Mouse (Mus musculus) lung, postnatal 0 days (tissue): ENCODE results near the gene Med24. TPM values are rescaled to one million over a fixed set of nuclear protein-coding genes. Genes with fewer than 3 reads are reported as not detected.

Experiments used
- ATAC-seq: fragments of 200-750 bp; cut with Nextera tagmentation; 2 replicates; pipeline ENCODE4 v1.8.0; 2017; ENCODE audit warnings: moderate library complexity
- DNase-seq: peaks from one replicate; pipeline ENCODE4 v3.0.0-alpha.2; 2016; ENCODE audit warnings: low spot score
- H3K27ac ChIP-seq: fragments of 300-500 bp; sonication (generic); 2 replicates; pipeline ENCODE4 v1.5.1; 2014; ENCODE audit warnings: antibody characterized with exemption, mild to moderate bottlenecking, low read length, mixed read lengths
- H3K27me3 ChIP-seq: fragments of 300-500 bp; sonication (generic); replicated peaks from 2 replicates; pipeline ENCODE4 v1.6.1; 2014; ENCODE audit warnings: low read length, mixed read lengths; ENCODE audit not compliant: insufficient read depth
- H3K36me3 ChIP-seq: fragments of 300-500 bp; sonication (generic); 2 replicates; pipeline ENCODE4 v1.6.1; 2014; ENCODE audit warnings: low read length, mixed read lengths; ENCODE audit not compliant: insufficient read depth
- H3K4me1 ChIP-seq: fragments of 300-500 bp; sonication (generic); 2 replicates; pipeline ENCODE4 v1.6.1; 2014; ENCODE audit warnings: antibody characterized with exemption, low read depth, low read length, mixed read lengths; ENCODE audit not compliant: insufficient read depth
- H3K4me2 ChIP-seq: fragments of 300-500 bp; sonication (generic); replicated peaks from 2 replicates; pipeline ENCODE4 v1.6.1; 2014; ENCODE audit warnings: low read depth, mild to moderate bottlenecking, low read length, moderate library complexity, mixed read lengths
- H3K4me3 ChIP-seq: fragments of 300-500 bp; sonication (generic); 2 replicates; pipeline ENCODE4 v1.5.1; 2014; ENCODE audit warnings: low read depth, low read length
- H3K9ac ChIP-seq: fragments of 300-500 bp; sonication (generic); replicated peaks from 2 replicates; pipeline ENCODE4 v1.6.1; 2014; ENCODE audit warnings: low read depth, mild to moderate bottlenecking
- H3K9me3 ChIP-seq: fragments of 300-500 bp; sonication (generic); 2 replicates; pipeline ENCODE4 v1.6.1; 2016; ENCODE audit warnings: low read length, mixed read lengths
- CTCF ChIP-seq: IDR thresholded peaks from 2 replicates; pipeline ENCODE4 v1.5.1; 2016; ENCODE audit warnings: antibody characterized with exemption, mild to moderate bottlenecking
- EP300 ChIP-seq: IDR thresholded peaks from 2 replicates; pipeline ENCODE4 v1.6.1; 2016; ENCODE audit warnings: antibody characterized with exemption, mild to moderate bottlenecking, control low read depth
- WGBS: fragments of 180-500 bp; shearing (Covaris S2); extraction: QIAGEN DNeasy Blood & Tissue Kit; methylation state at CpG from one replicate; pipeline ENCODE4 v1.1.7; 2014; 5-methylcytosine and 5-hydroxymethylcytosine counted together
- polyA plus RNA-seq: library from polyadenylated mRNA; unstranded; fragments of >200 nt; fragmentation: Nextera tagmentation; extraction: Ambion mirVana; gene quantifications from 2 replicates; pipeline ENCODE4 v1.2.1, GENCODE M21; 2015

The Med24 gene
- polyA plus RNA-seq, 1 experiment from 2014 or later: 20.6 TPM

GRCm38 (mm10) chr11:98693746-98694145, 35.5 kb downstream of the Med24 start:
- DNase-seq (no peak), ATAC-seq (no peak)
- Histone ChIP-seq H3K4me3 (no peak overlapping the region), H3K9ac (no peak overlapping the region), H3K4me2 (no peak overlapping the region), H3K27ac (no peak overlapping the region), H3K36me3 (peaks cover 46% of the 10 kb centered on the region), H3K27me3 (no peaks in the 10 kb centered on the region), H3K9me3 (no peaks in the 10 kb centered on the region), H3K4me1 (no peaks in the 10 kb centered on the region)
- no peak for TF ChIP-seq CTCF
- WGBS: 86% methylated on average over 8 of the region's 9 CpGs

- H3K4me1 ChIP-seq: no peaks in the 10 kb centered on the region
- H3K27me3 ChIP-seq: no peaks in the 10 kb centered on the region
- H3K36me3 ChIP-seq: peaks cover 46% of the 10 kb centered on the region
- H3K4me2 ChIP-seq: no peak overlapping the region
- no peak for DNase-seq
- H3K4me3 ChIP-seq: no peak overlapping the region
- no peak overlapping the region for H3K27ac ChIP-seq
- WGBS: 77% methylated on average over 13 of the region's 13 CpGs
- no peak overlapping the region for H3K9ac ChIP-seq
- H3K9me3 ChIP-seq: no peaks in the 10 kb centered on the region
- no peak for TF ChIP-seq EP300
- TF ChIP-seq CTCF: no peak
- no peak for ATAC-seq
Measured at GRCm38 (mm10) chr11:98693201-98693600, 36.0 kb downstream of the Med24 start.

- Histone ChIP-seq H3K27ac (no peak overlapping the region), H3K36me3 (peaks cover 48% of the 10 kb centered on the region)
Measured at GRCm38 (mm10) chr11:98688009-98688408, 41.2 kb downstream of the Med24 start.

GRCm38 (mm10) chr11:98686976-98687375, 42.3 kb downstream of the Med24 start:
- Histone ChIP-seq H3K4me3 (no peak overlapping the region), H3K36me3 (peaks cover 39% of the 10 kb centered on the region), H3K27me3 (no peaks in the 10 kb centered on the region), H3K9me3 (no peaks in the 10 kb centered on the region), H3K4me2 (no peak overlapping the region), H3K4me1 (peaks cover 7% of the 10 kb centered on the region; the same call in 1 of the 2 replicates), H3K27ac (no peak overlapping the region), H3K9ac (no peak overlapping the region)
- 85% methylated on average over 4 of the region's 4 CpGs for WGBS
- ATAC-seq (no peak), DNase-seq (no peak)
- TF ChIP-seq CTCF (no peak), EP300 (no peak)

More at GRCm38 (mm10) chr11:98688009-98688408, 41.2 kb downstream of the Med24 start:
- DNase-seq (no peak), ATAC-seq (no peak)
- H3K4me2 ChIP-seq: no peak overlapping the region
- no peaks in the 10 kb centered on the region for H3K27me3 ChIP-seq
- H3K4me1 ChIP-seq: peaks cover 7% of the 10 kb centered on the region; the same call in 1 of the 2 replicates
- no peak overlapping the region for H3K4me3 ChIP-seq
- no peaks in the 10 kb centered on the region for H3K9me3 ChIP-seq
- H3K9ac ChIP-seq: no peak overlapping the region
- no peak for TF ChIP-seq CTCF
- no peak for TF ChIP-seq EP300
- 76% methylated on average over 8 of the region's 8 CpGs for WGBS

- ATAC-seq (no peak), DNase-seq (no peak)
- WGBS: 90% methylated on average over 9 of the region's 9 CpGs
- H3K9me3 ChIP-seq: no peaks in the 10 kb centered on the region
- no peak overlapping the region for H3K4me3 ChIP-seq
- H3K4me1 ChIP-seq: peaks cover 7% of the 10 kb centered on the region; the same call in 1 of the 2 replicates
- no peak overlapping the region for H3K9ac ChIP-seq
- H3K4me2 ChIP-seq: no peak overlapping the region
- H3K36me3 ChIP-seq: peaks cover 27% of the 10 kb centered on the region; the same call in 1 of the 2 replicates
- H3K27me3 ChIP-seq: no peaks in the 10 kb centered on the region
- TF ChIP-seq EP300 (no peak), CTCF (no peak)
- no peak overlapping the region for H3K27ac ChIP-seq
Measured at GRCm38 (mm10) chr11:98685642-98686041, 43.6 kb downstream of the Med24 start.

GRCm38 (mm10) chr11:98682811-98683210, 46.4 kb downstream of the Med24 start:
- WGBS: 0% methylated on average over 20 of the region's 23 CpGs
- TF ChIP-seq CTCF: no peak
- TF ChIP-seq EP300: no peak
- Histone ChIP-seq H3K4me1 (peaks cover 7% of the 10 kb centered on the region; the same call in 1 of the 2 replicates), H3K9ac (peak overlapping the region; percentile 100), H3K9me3 (no peaks in the 10 kb centered on the region), H3K27me3 (no peaks in the 10 kb centered on the region), H3K36me3 (peaks cover 22% of the 10 kb centered on the region; the same call in 1 of the 2 replicates), H3K27ac (peak overlapping the region; percentile 90), H3K4me3 (peak overlapping the region; percentile 92), H3K4me2 (peak overlapping the region; percentile 92)
- ATAC-seq: peak; percentile 13; the same call in 1 of the 2 replicates
- peak; percentile 32 for DNase-seq
